18 mouse cellular contexts compared by ENCODE assay signal in the genomic region with DNA sequence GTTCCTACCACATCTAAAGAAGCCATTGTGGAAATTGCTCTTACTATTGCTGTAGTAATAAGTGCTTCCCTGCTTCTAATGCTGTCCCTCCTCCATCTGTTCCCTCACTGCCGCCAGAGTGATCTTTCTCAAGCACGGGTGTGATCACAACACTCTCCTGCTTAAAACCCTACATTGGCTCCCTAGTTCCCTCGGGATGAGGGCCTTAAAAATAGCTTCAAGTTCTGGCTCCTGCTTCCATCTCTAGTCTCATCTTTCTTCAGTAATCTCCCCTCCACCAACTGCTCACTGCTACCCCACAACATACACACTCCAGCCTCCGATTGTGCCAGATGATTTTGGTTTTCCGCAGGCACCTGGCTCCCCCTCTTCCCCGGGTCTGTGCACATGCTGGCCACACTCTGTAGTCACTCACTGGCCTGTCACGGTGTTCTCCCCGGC.
DNase-seq lines count a peak whose midpoint lies in the region; ATAC-seq and TF ChIP-seq lines count a peak whose summit lies in the region.
"Had no signal": no experiment of that assay in that cellular context is flagged by ENCODE, and none has a peak within 500 bp of the region (broad histone marks: within the 10 kb centered on the region; RNA-seq: fewer than 3 reads in every experiment).

No protein-coding gene starts in this region.

- no peak for ATAC-seq in hindbrain, postnatal 0 days
- no peak for ATAC-seq in hindbrain, embryonic 11.5 days (ENCODE audit: low FRiP score)
- peak; percentile 61; the same call in 1 of the 2 replicates for ATAC-seq in forebrain, postnatal 0 days
- ATAC-seq in kidney, embryonic 14.5 days (ENCODE audit: low FRiP score, low TSS enrichment) = no peak
- ATAC-seq: hindbrain, embryonic 16.5 days had no signal

- no peaks in the 10 kb centered on the region for H3K36me3 ChIP-seq in hindbrain, postnatal 0 days (ENCODE audit: insufficient read depth, low read length)
- H3K36me3 ChIP-seq in hindbrain, embryonic 11.5 days (ENCODE audit: control insufficient read depth, insufficient read depth, low read length) = no peaks in the 10 kb centered on the region
- no peaks in the 10 kb centered on the region for H3K36me3 ChIP-seq in forebrain, postnatal 0 days (ENCODE audit: insufficient read depth)
- no peaks in the 10 kb centered on the region for H3K36me3 ChIP-seq in kidney, embryonic 14.5 days (ENCODE audit: control insufficient read depth, insufficient read depth, low read length)
- H3K36me3 ChIP-seq: liver, embryonic 15.5 days; midbrain, embryonic 10.5 days; stomach, embryonic 15.5 days had no signal

- WGBS in hindbrain, postnatal 0 days = 52% methylated on average over 8 of the region's 8 CpGs
- WGBS in hindbrain, embryonic 11.5 days = 71% methylated on average over 8 of the region's 8 CpGs
- WGBS in forebrain, postnatal 0 days = 48% methylated on average over 8 of the region's 8 CpGs
- 64% methylated on average over 8 of the region's 8 CpGs for WGBS in kidney, embryonic 14.5 days

- H3K27me3 ChIP-seq in hindbrain, postnatal 0 days (ENCODE audit: insufficient read depth, low read length) = no peaks in the 10 kb centered on the region
- H3K27me3 ChIP-seq in hindbrain, embryonic 11.5 days (ENCODE audit: control insufficient read depth, insufficient read depth, low read length) = no peaks in the 10 kb centered on the region
- H3K27me3 ChIP-seq in forebrain, postnatal 0 days (ENCODE audit: insufficient read depth, low read length) = no peaks in the 10 kb centered on the region
- no peaks in the 10 kb centered on the region for H3K27me3 ChIP-seq in kidney, embryonic 14.5 days (ENCODE audit: control insufficient read depth, insufficient read depth, low read length)
- H3K27me3 ChIP-seq: liver, embryonic 15.5 days; stomach, embryonic 15.5 days had no signal

- DNase-seq in cerebellum, adult 11-12 months = peak; percentile 63
- DNase-seq in cerebellum, postnatal 4 days (ENCODE audit: low spot score in 2 of 2) = no peak
- DNase-seq in hindbrain, postnatal 0 days (ENCODE audit: low spot score) = no peak
- no peak for DNase-seq in hindbrain, embryonic 11.5 days (ENCODE audit: low spot score)
- peak; percentile 55 to 68 for DNase-seq in cerebellum, adult 18-20 months
- peak; percentile 51 for DNase-seq in forebrain, postnatal 0 days
- DNase-seq in kidney, postnatal 4 days = no peak
- DNase-seq: adrenal gland, adult 2 months; heart, adult 2 months; heart, postnatal 10 days; kidney, adult 2 months; lung, postnatal 14 days; thymus, postnatal 14 days had no signal

- H3K27ac ChIP-seq in hindbrain, postnatal 0 days = peak overlapping the region; percentile 43; the same call in 1 of the 2 replicates
- H3K27ac ChIP-seq in hindbrain, embryonic 11.5 days (ENCODE audit: low read depth, low read length) = no peak overlapping the region
- H3K27ac ChIP-seq in forebrain, postnatal 0 days (ENCODE audit: low read depth, low read length) = peak overlapping the region; percentile 69
- no peak overlapping the region for H3K27ac ChIP-seq in kidney, embryonic 14.5 days (ENCODE audit: low read depth, low read length)
- H3K27ac ChIP-seq: heart, adult 2 months; liver, embryonic 15.5 days; midbrain, embryonic 10.5 days; stomach, embryonic 15.5 days had no signal

- H3K9me3 ChIP-seq in hindbrain, postnatal 0 days (ENCODE audit: low read length) = no peaks in the 10 kb centered on the region
- no peaks in the 10 kb centered on the region for H3K9me3 ChIP-seq in hindbrain, embryonic 11.5 days (ENCODE audit: control insufficient read depth, low read length)
- no peaks in the 10 kb centered on the region for H3K9me3 ChIP-seq in forebrain, postnatal 0 days (ENCODE audit: low read length)
- no peaks in the 10 kb centered on the region for H3K9me3 ChIP-seq in kidney, embryonic 14.5 days (ENCODE audit: control insufficient read depth, low read length)
- H3K9me3 ChIP-seq: liver, embryonic 15.5 days; midbrain, embryonic 10.5 days; stomach, embryonic 15.5 days had no signal

- no peak overlapping the region for H3K9ac ChIP-seq in hindbrain, postnatal 0 days (replicated peaks; ENCODE audit: low read length)
- H3K9ac ChIP-seq in hindbrain, embryonic 11.5 days (ENCODE audit: low read depth, low read length) = no peak overlapping the region
- no peak overlapping the region for H3K9ac ChIP-seq in forebrain, postnatal 0 days
- H3K9ac ChIP-seq in kidney, embryonic 14.5 days (ENCODE audit: low read depth, low read length) = no peak overlapping the region
- H3K9ac ChIP-seq: liver, embryonic 15.5 days; stomach, embryonic 15.5 days had no signal

- no peaks in the 10 kb centered on the region for H3K4me1 ChIP-seq in hindbrain, postnatal 0 days (ENCODE audit: insufficient read depth, low read length)
- no peaks in the 10 kb centered on the region for H3K4me1 ChIP-seq in hindbrain, embryonic 11.5 days (replicated peaks; ENCODE audit: control insufficient read depth, insufficient read depth, low read length)
- peaks cover 3% of the 10 kb centered on the region; the same call in 1 of the 2 replicates for H3K4me1 ChIP-seq in forebrain, postnatal 0 days (ENCODE audit: insufficient read depth)
- H3K4me1 ChIP-seq in kidney, embryonic 14.5 days (ENCODE audit: control insufficient read depth, insufficient read depth, low read length) = no peaks in the 10 kb centered on the region
- H3K4me1 ChIP-seq: stomach, embryonic 15.5 days had no signal

- no peak overlapping the region for H3K4me2 ChIP-seq in hindbrain, postnatal 0 days (ENCODE audit: low read depth, low read length)
- H3K4me2 ChIP-seq in hindbrain, embryonic 11.5 days (replicated peaks; ENCODE audit: low read depth, low read length) = no peak overlapping the region
- H3K4me2 ChIP-seq in forebrain, postnatal 0 days (ENCODE audit: low read depth) = no peak overlapping the region
- H3K4me2 ChIP-seq in kidney, embryonic 14.5 days (replicated peaks; ENCODE audit: low read depth, low read length) = no peak overlapping the region
- H3K4me2 ChIP-seq: liver, embryonic 15.5 days; stomach, embryonic 15.5 days had no signal

- H3K4me3 ChIP-seq in hindbrain, postnatal 0 days (ENCODE audit: low read length) = no peak overlapping the region
- no peak overlapping the region for H3K4me3 ChIP-seq in hindbrain, embryonic 11.5 days (ENCODE audit: low read depth, low read length)
- H3K4me3 ChIP-seq in forebrain, postnatal 0 days (ENCODE audit: low read depth, low read length) = no peak overlapping the region
- no peak overlapping the region for H3K4me3 ChIP-seq in kidney, embryonic 14.5 days (ENCODE audit: low read length)
- H3K4me3 ChIP-seq: heart, adult 2 months; liver, embryonic 15.5 days; midbrain, embryonic 10.5 days; stomach, embryonic 15.5 days had no signal

- TF ChIP-seq CTCF in hindbrain, postnatal 0 days (IDR thresholded peaks at IDR 0.05; ENCODE audit: low read depth) = no peak
- TF ChIP-seq CTCF in forebrain, postnatal 0 days (IDR thresholded peaks at IDR 0.05; ENCODE audit: low read depth) = no peak

Comparison
In these comparisons a context has a peak if more than half of its experiments do, and no peak if none do; other contexts are left out.
1. DNase-seq: peak in cerebellum, adult 11-12 months (single experiment), cerebellum, adult 18-20 months (2 of 2) and forebrain, postnatal 0 days (single experiment); none in cerebellum, postnatal 4 days (0 of 2), hindbrain, postnatal 0 days (single experiment), hindbrain, embryonic 11.5 days (single experiment) and kidney, postnatal 4 days (0 of 2).
2. H3K27ac ChIP-seq: peak in hindbrain, postnatal 0 days (single experiment) and forebrain, postnatal 0 days (single experiment); none in hindbrain, embryonic 11.5 days (single experiment) and kidney, embryonic 14.5 days (single experiment).